Mouse (Mus musculus) C2C12 (cell line): ENCODE measurements around the gene Olfr1057. TPM values are rescaled to one million over a fixed set of nuclear protein-coding genes. Genes with fewer than 3 reads are reported as not detected.
"Not testable (repeated sequence)": the region's sequence is repeated elsewhere in the genome, so short reads cannot be mapped to it uniquely, and the experiment has no call there.

ENCODE experiments used
- H3K27me3 ChIP-seq: one replicate; pipeline ENCODE4 v1.6.1; 2011; ENCODE audit not compliant: control insufficient read depth, insufficient read depth, insufficient read length
- H3K36me3 ChIP-seq: one replicate; pipeline ENCODE4 v1.6.1; 2011; ENCODE audit not compliant: control insufficient read depth, insufficient read depth
- H3K4me3 ChIP-seq: one replicate; pipeline ENCODE4 v1.5.1; 2011; ENCODE audit warnings: mild to moderate bottlenecking, control low read depth; ENCODE audit not compliant: poor library complexity, insufficient read depth, severe bottlenecking
- H3K79me2 ChIP-seq: one replicate; pipeline ENCODE4 v1.6.1; 2011; ENCODE audit not compliant: control insufficient read depth, insufficient read depth
- H3K79me3 ChIP-seq: one replicate; pipeline ENCODE4 v1.6.1; 2011; ENCODE audit warnings: low read depth, control low read depth
- H3ac ChIP-seq: one replicate; pipeline ENCODE3; 2011; ENCODE audit warnings: low read depth; ENCODE audit not compliant: control insufficient read depth, insufficient read length
- CEBPB ChIP-seq: IDR thresholded peaks from one replicate; pipeline ENCODE4 v1.6.1; 2011; ENCODE audit warnings: low read depth, mild to moderate bottlenecking, control low read depth, moderate library complexity
- CTCF ChIP-seq: IDR thresholded peaks from one replicate; pipeline ENCODE4 v1.5.1; 2011; ENCODE audit not compliant: control insufficient read depth, insufficient read depth, insufficient read length
- FOSL1 ChIP-seq: IDR thresholded peaks from one replicate; pipeline ENCODE4 v1.8.0; 2011; ENCODE audit warnings: mild to moderate bottlenecking, low read length; ENCODE audit not compliant: poor library complexity, insufficient read depth, severe bottlenecking
- MAX ChIP-seq: IDR thresholded peaks from one replicate; pipeline ENCODE4 v1.6.1; 2011; ENCODE audit warnings: mild to moderate bottlenecking, control low read depth
- MYOD1 ChIP-seq: IDR thresholded peaks from one replicate; pipeline ENCODE4 v1.6.1; 2011; ENCODE audit warnings: low read depth; ENCODE audit not compliant: control insufficient read depth, insufficient read length
- MYOG ChIP-seq: IDR thresholded peaks from one replicate; pipeline ENCODE4 v1.6.1; 2011; ENCODE audit not compliant: control insufficient read depth, insufficient read length; ENCODE audit errors: extremely low read depth
- USF1 ChIP-seq: IDR thresholded peaks from one replicate; pipeline ENCODE4 v1.6.1; 2011; ENCODE audit warnings: low read depth, mild to moderate bottlenecking, control low read depth, moderate library complexity
- long read RNA-seq, 2 experiments: library from polyadenylated mRNA; unstranded; transcript quantifications; one replicate each; pipeline ENCODE4 v2.0.0; 2019 to 2020
- polyA plus RNA-seq: library from polyadenylated mRNA; unstranded; fragments of >200 nt; fragmentation: generic; extraction: Trizol; gene quantifications from one replicate; pipeline ENCODE4 v1.2.1, GENCODE M21; 2012; ENCODE audit warnings: missing spikeins

The Olfr1057 gene
- polyA plus RNA-seq = not detected
- long read RNA-seq, experiment 1 = 0 reads
- long read RNA-seq, experiment 2 = 0 reads

DNA sequence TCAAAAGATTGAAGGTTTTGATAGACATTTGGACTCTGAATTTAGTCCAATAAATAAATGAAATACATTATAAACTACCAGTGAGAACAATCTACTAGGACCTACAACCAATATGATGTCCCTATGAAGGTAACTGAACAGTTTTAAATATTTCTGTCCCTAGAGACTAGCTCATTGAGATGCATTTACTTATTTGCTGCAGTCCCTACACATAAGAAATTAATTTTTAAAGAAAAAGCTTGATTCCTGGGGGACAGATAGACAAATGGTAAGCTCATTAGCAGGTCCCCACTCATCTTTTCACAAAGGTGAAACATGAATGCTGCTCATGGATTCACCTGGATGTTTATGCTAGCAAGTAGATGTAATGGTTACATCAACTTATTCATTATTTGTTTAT lies at the start of gene Olfr1057:
Gene Olfr1057 (minus strand): TSS at position 101 of the 400 bp plus-strand sequence.
- H3K4me3 ChIP-seq = no peak within 1 kb of the TSS
- TF ChIP-seq FOSL1 = no peak
- TF ChIP-seq CTCF = no peak
- TF ChIP-seq USF1 = no peak
- no peak for TF ChIP-seq MYOD1
- no peak for TF ChIP-seq CEBPB
- no peak for TF ChIP-seq MAX
- TF ChIP-seq MYOG = no peak
- H3K36me3 ChIP-seq = no peaks in the 10 kb centered on the region

DNA sequence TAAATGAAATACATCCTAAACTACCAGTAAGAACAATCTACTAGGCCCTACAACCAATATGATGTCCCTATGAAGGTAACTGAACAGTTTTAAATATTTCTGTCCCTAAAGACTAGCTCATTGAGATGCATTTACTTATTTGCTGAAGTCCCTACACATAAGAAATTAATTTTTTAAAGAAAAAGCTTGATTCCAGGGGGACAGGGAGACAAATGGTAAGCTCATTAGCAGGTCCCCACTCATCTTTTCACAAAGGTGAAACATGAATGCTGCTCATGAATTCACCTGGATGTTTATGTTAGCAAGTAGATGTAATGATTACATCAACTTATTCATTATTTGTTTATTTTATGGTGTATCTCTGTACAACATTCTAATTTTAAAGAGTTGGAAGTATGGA lies 48.5 kb upstream of the Olfr1057 start, which contains the start of gene Olfr1062:
Gene Olfr1062 (minus strand): TSS at position 101 of the 400 bp plus-strand sequence.
- H3K79me2 ChIP-seq, H3ac ChIP-seq, H3K4me3 ChIP-seq, H3K36me3 ChIP-seq, H3K79me3 ChIP-seq, H3K27me3 ChIP-seq: not testable (repeated sequence)

More for the DNA sequence above, at the start of gene Olfr1057:
- H3ac ChIP-seq = no peak within 1 kb of the TSS
- no peaks in the 10 kb centered on the region for H3K79me3 ChIP-seq
- no peaks in the 10 kb centered on the region for H3K79me2 ChIP-seq
- H3K27me3 ChIP-seq = no peaks in the 10 kb centered on the region

- H3K79me2 ChIP-seq = no peaks in the 10 kb centered on the region
- H3K36me3 ChIP-seq = no peaks in the 10 kb centered on the region
- H3ac ChIP-seq = no peak within 1 kb of the TSS
- TF ChIP-seq USF1 = no peak
- no peak for TF ChIP-seq FOSL1
- TF ChIP-seq MYOG = no peak
- no peak for TF ChIP-seq CTCF
- no peak for TF ChIP-seq MAX
- TF ChIP-seq MYOD1 = no peak
- TF ChIP-seq CEBPB = no peak
- no peaks in the 10 kb centered on the region for H3K27me3 ChIP-seq
- no peak within 1 kb of the TSS for H3K4me3 ChIP-seq
- H3K79me3 ChIP-seq = no peaks in the 10 kb centered on the region
Measured at GRCm38 (mm10) chr2:86413950-86414349, 35.8 kb upstream of the Olfr1057 start, which contains the start of gene Olfr1061. Olfr1061 (minus strand) TSS chr2:86414050.

GRCm38 (mm10) chr2:86395114-86395513 lies 16.9 kb upstream of the Olfr1057 start:
- no peak for TF ChIP-seq MYOD1
- TF ChIP-seq MAX = no peak
- no peak for TF ChIP-seq CTCF
- TF ChIP-seq MYOG = no peak
- no peak for TF ChIP-seq FOSL1
- TF ChIP-seq CEBPB = no peak
- TF ChIP-seq USF1 = no peak
- H3K79me2 ChIP-seq = no peaks in the 10 kb centered on the region
- H3K4me3 ChIP-seq = no peak overlapping the region

GRCm38 (mm10) chr2:86388461-86388860 lies 10.3 kb upstream of the Olfr1057 start, which contains the start of gene Olfr1058:
Olfr1058 (minus strand) TSS chr2:86388561.
- not testable (repeated sequence) for H3K4me3 ChIP-seq, H3K27me3 ChIP-seq, H3ac ChIP-seq, H3K79me2 ChIP-seq, H3K36me3 ChIP-seq, H3K79me3 ChIP-seq

More at GRCm38 (mm10) chr2:86395114-86395513, 16.9 kb upstream of the Olfr1057 start:
- no peaks in the 10 kb centered on the region for H3K27me3 ChIP-seq
- no peaks in the 10 kb centered on the region for H3K36me3 ChIP-seq
- no peak overlapping the region for H3ac ChIP-seq
- H3K79me3 ChIP-seq = no peaks in the 10 kb centered on the region

GRCm38 (mm10) chr2:86366342-86366741 lies 11.9 kb downstream of the Olfr1057 start:
- not testable (repeated sequence) for H3K79me2 ChIP-seq, H3ac ChIP-seq, H3K27me3 ChIP-seq, H3K79me3 ChIP-seq, H3K4me3 ChIP-seq, H3K36me3 ChIP-seq

DNA sequence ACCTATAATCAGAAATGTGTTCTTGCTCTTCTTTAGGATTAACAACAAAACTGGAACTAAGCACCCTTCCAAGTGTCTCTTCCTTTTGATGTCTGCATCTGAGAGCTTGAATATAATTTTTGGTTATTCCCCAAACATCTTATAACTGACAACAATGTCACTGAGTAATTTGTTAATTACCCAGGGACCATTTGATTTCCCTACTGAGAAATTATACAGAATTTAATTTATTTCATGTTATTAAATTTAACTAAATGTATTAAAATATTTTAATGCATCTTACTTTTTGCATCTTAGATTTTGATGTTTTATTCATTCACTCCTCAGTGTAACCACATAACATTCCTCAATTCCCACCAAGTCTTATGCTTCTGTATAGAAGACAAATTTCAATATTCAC lies 15.8 kb downstream of the Olfr1057 start, which contains the start of gene Olfr1056:
Gene Olfr1056 (minus strand): TSS at position 101 of the 400 bp plus-strand sequence.
- no peak within 1 kb of the TSS for H3ac ChIP-seq
- H3K27me3 ChIP-seq = no peaks in the 10 kb centered on the region
- no peak within 1 kb of the TSS for H3K4me3 ChIP-seq
- TF ChIP-seq USF1 (no peak), CTCF (no peak), FOSL1 (no peak), MYOG (no peak), MAX (no peak), MYOD1 (no peak), CEBPB (no peak)
- no peaks in the 10 kb centered on the region for H3K36me3 ChIP-seq
- no peaks in the 10 kb centered on the region for H3K79me3 ChIP-seq
- H3K79me2 ChIP-seq = no peaks in the 10 kb centered on the region

DNA sequence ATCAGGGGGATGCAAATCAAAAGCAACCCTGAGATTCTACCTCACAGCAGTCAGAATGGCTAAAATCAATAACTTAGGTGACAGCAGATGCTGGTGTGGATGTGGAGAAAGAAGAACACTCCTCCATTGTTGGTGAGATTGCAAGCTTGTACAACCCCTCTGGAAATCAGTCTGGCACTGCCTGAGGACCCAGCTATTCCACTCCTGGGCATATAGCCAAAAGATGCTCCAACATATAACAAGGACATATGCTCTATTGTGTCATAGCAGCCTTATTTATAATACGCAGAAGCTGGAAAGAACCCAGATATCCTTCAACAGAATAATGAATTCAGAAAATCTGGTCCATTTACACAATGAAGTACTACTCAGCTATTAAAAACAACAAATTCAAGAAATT lies 26.4 kb downstream of the Olfr1057 start:
- not testable (repeated sequence) for H3K79me3 ChIP-seq, H3K79me2 ChIP-seq, H3ac ChIP-seq, H3K36me3 ChIP-seq, H3K4me3 ChIP-seq, H3K27me3 ChIP-seq
